Mouse (Mus musculus) heart, adult 18-20 months (tissue): ENCODE data around the gene Sh2d4b. TPM values are rescaled to one million over a fixed set of nuclear protein-coding genes. Genes with fewer than 3 reads are reported as not detected.

Experiments
- DNase-seq, 2 experiments: peaks; one replicate each; pipeline ENCODE4 v3.0.0; 2021 to 2022; ENCODE audit warnings: mixed read lengths in 1 of 2
- long read RNA-seq, 2 experiments: library from polyadenylated mRNA; stranded (forward); transcript quantifications; one replicate each; pipeline ENCODE4 v2.0.0; 2021
- total RNA-seq, 2 experiments: library from RNA; stranded (reverse); gene quantifications; 2 replicates each; pipeline ENCODE4 v1.2.3; 2021

Sh2d4b gene
- under 1 TPM; 0.60 to 0.93 TPM for total RNA-seq
- long read RNA-seq, experiment 1: 0 reads
- long read RNA-seq, experiment 2: 0 reads

GRCm38 (mm10) chr14:40893196-40893595, at the start of gene Sh2d4b:
TSS of gene Sh2d4b (minus strand) at chr14:40893266.
- DNase-seq: no peak

GRCm38 (mm10) chr14:40942429-40942828, 49.4 kb upstream of the Sh2d4b start:
- DNase-seq: no peak

GRCm38 (mm10) chr14:40938380-40938987, 45.4 kb upstream of the Sh2d4b start:
- DNase-seq: no peak

GRCm38 (mm10) chr14:40937052-40937451, 44.0 kb upstream of the Sh2d4b start:
- DNase-seq: no peak

- DNase-seq: no peak
Measured at GRCm38 (mm10) chr14:40935481-40935880, 42.4 kb upstream of the Sh2d4b start.

- DNase-seq: no peak
Measured at GRCm38 (mm10) chr14:40935054-40935453, 42.0 kb upstream of the Sh2d4b start.

- DNase-seq: no peak
Measured at GRCm38 (mm10) chr14:40933328-40933727, 40.3 kb upstream of the Sh2d4b start.

- DNase-seq: no peak
Measured at GRCm38 (mm10) chr14:40932225-40932624, 39.2 kb upstream of the Sh2d4b start.

GRCm38 (mm10) chr14:40931115-40931829, 38.2 kb upstream of the Sh2d4b start:
- no peak for DNase-seq

- no peak for DNase-seq
Measured at GRCm38 (mm10) chr14:40929943-40930342, 36.9 kb upstream of the Sh2d4b start.

GRCm38 (mm10) chr14:40928897-40929296, 35.8 kb upstream of the Sh2d4b start:
- DNase-seq: no peak

GRCm38 (mm10) chr14:40927041-40927440, 34.0 kb upstream of the Sh2d4b start:
- peak in 1 of 2 experiments; percentile 49 for DNase-seq

- DNase-seq: peak in 1 of 2 experiments; percentile 55
Measured at GRCm38 (mm10) chr14:40924378-40925113, 31.5 kb upstream of the Sh2d4b start.

GRCm38 (mm10) chr14:40921241-40921640, 28.2 kb upstream of the Sh2d4b start:
- DNase-seq: no peak

GRCm38 (mm10) chr14:40919521-40919920, 26.5 kb upstream of the Sh2d4b start:
- no peak for DNase-seq

GRCm38 (mm10) chr14:40918477-40918876, 25.4 kb upstream of the Sh2d4b start:
- DNase-seq: no peak

GRCm38 (mm10) chr14:40917632-40918031, 24.6 kb upstream of the Sh2d4b start:
- peak; percentile 84 to 97 for DNase-seq

GRCm38 (mm10) chr14:40916667-40917066, 23.6 kb upstream of the Sh2d4b start:
- no peak for DNase-seq

- DNase-seq: no peak
Measured at GRCm38 (mm10) chr14:40915838-40916237, 22.8 kb upstream of the Sh2d4b start.

- peak; percentile 50 to 60 for DNase-seq
Measured at GRCm38 (mm10) chr14:40914701-40915100, 21.6 kb upstream of the Sh2d4b start.

- DNase-seq: no peak
Measured at GRCm38 (mm10) chr14:40913709-40914108, 20.6 kb upstream of the Sh2d4b start.

- no peak for DNase-seq
Measured at GRCm38 (mm10) chr14:40911529-40911928, 18.5 kb upstream of the Sh2d4b start.

GRCm38 (mm10) chr14:40908763-40909162, 15.7 kb upstream of the Sh2d4b start:
- no peak for DNase-seq
